Mouse (Mus musculus): ENCODE measurements around the gene Pmm1. TPM values are rescaled to one million over a fixed set of nuclear protein-coding genes. Genes with fewer than 3 reads are reported as not detected.

Gene Pmm1
- polyA plus RNA-seq, 1 experiment from 2014 or later: 100 TPM

DNA sequence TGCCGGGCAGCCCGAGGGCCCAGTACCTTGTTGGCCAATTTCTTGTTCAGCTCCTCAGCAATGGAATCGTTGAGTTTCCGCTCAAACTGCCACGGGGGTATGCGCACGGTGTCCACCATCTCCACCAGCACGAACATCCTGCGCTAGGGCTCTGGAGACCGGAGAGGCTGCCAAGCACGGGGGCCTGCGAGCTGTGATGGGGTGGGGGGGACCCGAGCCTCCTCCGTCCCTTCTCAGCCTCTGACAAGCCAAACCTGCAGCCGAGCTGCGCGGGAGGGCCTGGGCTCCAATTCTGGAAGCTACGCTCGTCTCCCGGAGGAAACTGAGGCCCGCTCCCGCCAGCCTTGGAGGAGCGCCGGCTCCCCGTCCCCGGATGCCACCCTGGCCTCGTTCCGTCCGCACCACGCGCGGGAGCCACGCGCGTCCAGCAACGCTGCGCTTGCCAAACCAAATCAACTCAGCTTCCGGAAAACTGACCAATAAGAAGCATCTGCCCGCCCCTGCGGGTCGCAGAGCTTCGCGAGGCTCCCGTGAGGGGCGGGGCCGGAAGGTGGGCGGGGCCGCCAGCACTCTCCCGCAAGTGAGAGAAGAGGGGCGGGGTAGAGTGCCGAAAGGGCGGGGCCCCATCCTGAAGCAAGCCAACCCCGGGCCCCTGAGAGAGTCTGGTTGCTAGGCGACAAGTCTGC, 34.8 kb downstream of the Pmm1 start, which contains the start of gene Polr3h:
Gene Polr3h (minus strand): TSS at position 481 of the 686 bp plus-strand sequence.
- H3K4me1 ChIP-seq (replicated peaks; ENCODE audit: control insufficient read depth, insufficient read depth, low read length): peaks cover 38% of the 10 kb centered on the region
- under 1% methylated on average over 54 of the region's 54 CpGs for WGBS
- H3K36me3 ChIP-seq (ENCODE audit: control insufficient read depth, insufficient read depth): no peaks in the 10 kb centered on the region
- peak within 1 kb of the TSS; percentile 91 for H3K4me3 ChIP-seq (replicated peaks; ENCODE audit: low read length)
- H3K27me3 ChIP-seq (replicated peaks; ENCODE audit: control insufficient read depth, insufficient read depth, low read length): no peaks in the 10 kb centered on the region
- ATAC-seq: peak; percentile 95
- no peaks in the 10 kb centered on the region for H3K9me3 ChIP-seq (ENCODE audit: control insufficient read depth, low read length)
- peak within 1 kb of the TSS; percentile 92 for H3K4me2 ChIP-seq (ENCODE audit: low read length)
- H3K27ac ChIP-seq (ENCODE audit: low read length): peak within 1 kb of the TSS; percentile 88
- peak within 1 kb of the TSS; percentile 78 for H3K9ac ChIP-seq (replicated peaks; ENCODE audit: low read depth, low read length)

- Histone ChIP-seq H3K4me2 (ENCODE audit: low read length) (peak overlapping the region; percentile 92), H3K9ac (replicated peaks; ENCODE audit: low read depth, low read length) (no peak overlapping the region), H3K36me3 (ENCODE audit: control insufficient read depth, insufficient read depth) (no peaks in the 10 kb centered on the region), H3K4me3 (replicated peaks; ENCODE audit: low read length) (peak overlapping the region; percentile 91), H3K27me3 (replicated peaks; ENCODE audit: control insufficient read depth, insufficient read depth, low read length) (no peaks in the 10 kb centered on the region), H3K27ac (ENCODE audit: low read length) (no peak overlapping the region), H3K9me3 (ENCODE audit: control insufficient read depth, low read length) (no peaks in the 10 kb centered on the region), H3K4me1 (replicated peaks; ENCODE audit: control insufficient read depth, insufficient read depth, low read length) (peaks cover 38% of the 10 kb centered on the region)
- no peak for ATAC-seq
- 80% methylated on average over 11 of the region's 11 CpGs for WGBS
These were observed 35.8 kb downstream of the Pmm1 start for GRCm38 (mm10) chr15:81924933-81925332.

GRCm38 (mm10) chr15:81921255-81921654, 39.5 kb downstream of the Pmm1 start:
- Histone ChIP-seq H3K27ac (ENCODE audit: low read length) (peak overlapping the region; percentile 43; the same call in 1 of the 2 replicates), H3K4me3 (replicated peaks; ENCODE audit: low read length) (no peak overlapping the region), H3K9me3 (ENCODE audit: control insufficient read depth, low read length) (no peaks in the 10 kb centered on the region), H3K4me2 (ENCODE audit: low read length) (no peak overlapping the region), H3K36me3 (ENCODE audit: control insufficient read depth, insufficient read depth) (peaks cover 5% of the 10 kb centered on the region; the same call in 1 of the 2 replicates), H3K9ac (replicated peaks; ENCODE audit: low read depth, low read length) (no peak overlapping the region), H3K4me1 (replicated peaks; ENCODE audit: control insufficient read depth, insufficient read depth, low read length) (peaks cover 34% of the 10 kb centered on the region), H3K27me3 (replicated peaks; ENCODE audit: control insufficient read depth, insufficient read depth, low read length) (no peaks in the 10 kb centered on the region)
- WGBS: 66% methylated on average over 5 of the region's 5 CpGs
- no peak for ATAC-seq

GRCm38 (mm10) chr15:81920546-81921217, 40.0 kb downstream of the Pmm1 start:
- WGBS: 73% methylated on average over 10 of the region's 10 CpGs
- H3K9me3 ChIP-seq (ENCODE audit: control insufficient read depth, low read length): no peaks in the 10 kb centered on the region
- H3K27ac ChIP-seq (ENCODE audit: low read length): peak overlapping the region; percentile 43; the same call in 1 of the 2 replicates
- ATAC-seq: no peak
- H3K4me2 ChIP-seq (ENCODE audit: low read length): no peak overlapping the region
- peaks cover 6% of the 10 kb centered on the region for H3K36me3 ChIP-seq (ENCODE audit: control insufficient read depth, insufficient read depth)
- no peaks in the 10 kb centered on the region for H3K27me3 ChIP-seq (replicated peaks; ENCODE audit: control insufficient read depth, insufficient read depth, low read length)
- H3K4me1 ChIP-seq (replicated peaks; ENCODE audit: control insufficient read depth, insufficient read depth, low read length): peaks cover 34% of the 10 kb centered on the region
- H3K4me3 ChIP-seq (replicated peaks; ENCODE audit: low read length): no peak overlapping the region
- H3K9ac ChIP-seq (replicated peaks; ENCODE audit: low read depth, low read length): no peak overlapping the region

GRCm38 (mm10) chr15:81919062-81919461, 41.7 kb downstream of the Pmm1 start:
- ATAC-seq: no peak
- Histone ChIP-seq H3K9ac (replicated peaks; ENCODE audit: low read depth, low read length) (no peak overlapping the region), H3K27me3 (replicated peaks; ENCODE audit: control insufficient read depth, insufficient read depth, low read length) (no peaks in the 10 kb centered on the region), H3K27ac (ENCODE audit: low read length) (no peak overlapping the region), H3K4me1 (replicated peaks; ENCODE audit: control insufficient read depth, insufficient read depth, low read length) (peaks cover 19% of the 10 kb centered on the region), H3K36me3 (ENCODE audit: control insufficient read depth, insufficient read depth) (peaks cover 14% of the 10 kb centered on the region), H3K4me2 (ENCODE audit: low read length) (no peak overlapping the region), H3K4me3 (replicated peaks; ENCODE audit: low read length) (no peak overlapping the region), H3K9me3 (ENCODE audit: control insufficient read depth, low read length) (no peaks in the 10 kb centered on the region)
- WGBS: 82% methylated on average over 5 of the region's 5 CpGs

- no peak overlapping the region for H3K4me2 ChIP-seq (ENCODE audit: low read length)
- no peak overlapping the region for H3K9ac ChIP-seq (replicated peaks; ENCODE audit: low read depth, low read length)
- H3K9me3 ChIP-seq (ENCODE audit: control insufficient read depth, low read length): no peaks in the 10 kb centered on the region
- peak; percentile 36; the same call in 1 of the 2 replicates for ATAC-seq
- no peaks in the 10 kb centered on the region for H3K27me3 ChIP-seq (replicated peaks; ENCODE audit: control insufficient read depth, insufficient read depth, low read length)
- H3K4me3 ChIP-seq (replicated peaks; ENCODE audit: low read length): no peak overlapping the region
- H3K27ac ChIP-seq (ENCODE audit: low read length): no peak overlapping the region
- H3K36me3 ChIP-seq (ENCODE audit: control insufficient read depth, insufficient read depth): peaks cover 25% of the 10 kb centered on the region
- H3K4me1 ChIP-seq (replicated peaks; ENCODE audit: control insufficient read depth, insufficient read depth, low read length): peaks cover 10% of the 10 kb centered on the region
- WGBS: 55% methylated on average over 6 of the region's 6 CpGs
These were observed 42.9 kb downstream of the Pmm1 start for GRCm38 (mm10) chr15:81917621-81918463.

GRCm38 (mm10) chr15:81917201-81917600, 43.5 kb downstream of the Pmm1 start:
- WGBS: 93% methylated on average over 12 of the region's 12 CpGs
- peaks cover 10% of the 10 kb centered on the region for H3K4me1 ChIP-seq (replicated peaks; ENCODE audit: control insufficient read depth, insufficient read depth, low read length)
- no peaks in the 10 kb centered on the region for H3K9me3 ChIP-seq (ENCODE audit: control insufficient read depth, low read length)
- H3K4me2 ChIP-seq (ENCODE audit: low read length): no peak overlapping the region
- H3K9ac ChIP-seq (replicated peaks; ENCODE audit: low read depth, low read length): no peak overlapping the region
- no peaks in the 10 kb centered on the region for H3K27me3 ChIP-seq (replicated peaks; ENCODE audit: control insufficient read depth, insufficient read depth, low read length)
- H3K27ac ChIP-seq (ENCODE audit: low read length): no peak overlapping the region
- no peak overlapping the region for H3K4me3 ChIP-seq (replicated peaks; ENCODE audit: low read length)
- peaks cover 28% of the 10 kb centered on the region for H3K36me3 ChIP-seq (ENCODE audit: control insufficient read depth, insufficient read depth)
- no peak for ATAC-seq

- Histone ChIP-seq H3K9me3 (ENCODE audit: control insufficient read depth, low read length) (no peaks in the 10 kb centered on the region), H3K4me3 (replicated peaks; ENCODE audit: low read length) (no peak overlapping the region), H3K36me3 (ENCODE audit: control insufficient read depth, insufficient read depth) (peaks cover 32% of the 10 kb centered on the region), H3K27ac (ENCODE audit: low read length) (no peak overlapping the region), H3K4me2 (ENCODE audit: low read length) (no peak overlapping the region), H3K9ac (replicated peaks; ENCODE audit: low read depth, low read length) (no peak overlapping the region), H3K4me1 (replicated peaks; ENCODE audit: control insufficient read depth, insufficient read depth, low read length) (no peaks in the 10 kb centered on the region; the same call in 1 of the 2 replicates), H3K27me3 (replicated peaks; ENCODE audit: control insufficient read depth, insufficient read depth, low read length) (no peaks in the 10 kb centered on the region)
- WGBS: 89% methylated on average over 5 of the region's 5 CpGs
- no peak for ATAC-seq
These were observed 45.1 kb downstream of the Pmm1 start for GRCm38 (mm10) chr15:81915663-81916062.

DNA sequence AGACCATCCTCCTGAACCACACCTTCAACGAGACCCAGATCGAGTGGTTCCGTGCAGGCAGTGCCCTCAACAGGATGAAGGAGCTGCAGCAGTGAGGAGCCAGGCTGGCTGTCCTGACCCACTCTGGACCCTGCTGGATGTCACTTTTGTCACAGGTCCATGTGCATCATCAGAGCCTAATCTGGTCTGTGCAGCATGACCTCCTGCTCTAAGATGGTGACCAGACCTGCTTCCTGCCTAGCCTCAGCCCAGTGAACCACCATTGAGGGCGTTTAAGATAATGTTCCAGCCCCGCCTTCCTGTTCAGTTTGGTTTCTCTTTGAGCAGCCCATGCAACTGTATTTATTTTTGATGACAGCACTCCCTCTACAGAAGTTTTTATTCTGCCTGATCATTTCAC, 46.1 kb downstream of the Pmm1 start:
- Histone ChIP-seq H3K27me3 (replicated peaks; ENCODE audit: control insufficient read depth, insufficient read depth, low read length) (no peaks in the 10 kb centered on the region), H3K4me2 (ENCODE audit: low read length) (no peak overlapping the region), H3K9ac (replicated peaks; ENCODE audit: low read depth, low read length) (no peak overlapping the region), H3K36me3 (ENCODE audit: control insufficient read depth, insufficient read depth) (peaks cover 40% of the 10 kb centered on the region), H3K9me3 (ENCODE audit: control insufficient read depth, low read length) (no peaks in the 10 kb centered on the region), H3K4me3 (replicated peaks; ENCODE audit: low read length) (no peak overlapping the region), H3K27ac (ENCODE audit: low read length) (no peak overlapping the region), H3K4me1 (replicated peaks; ENCODE audit: control insufficient read depth, insufficient read depth, low read length) (no peaks in the 10 kb centered on the region)
- 87% methylated on average over 5 of the region's 5 CpGs for WGBS
- no peak for ATAC-seq

Data from forebrain, embryonic 16.5 days (tissue).